Mouse (Mus musculus) spleen, adult 2 months (tissue): Measurements from ENCODE around the gene Psme2b. TPM values are rescaled to one million over a fixed set of nuclear protein-coding genes. Genes with fewer than 3 reads are reported as not detected.
"Not testable (repeated sequence)": the region's sequence is repeated elsewhere in the genome, so short reads cannot be mapped to it uniquely, and the experiment has no call there.

ENCODE experiments used
- DNase-seq, 2 experiments: peaks; one replicate each; pipeline versions ENCODE4 v3.0.0 to v3.0.0-alpha.2; 2012 to 2021; ENCODE audit warnings: low spot score in 2 of 2, low read depth in 1 of 2
- H3K27ac ChIP-seq: fragments of 200-500 bp; 2 replicates; pipeline ENCODE4 v1.5.1; 2012; ENCODE audit warnings: low read length, inconsistent platforms; ENCODE audit not compliant: insufficient read depth
- H3K27me3 ChIP-seq: fragments of 200-500 bp; 2 replicates; pipeline ENCODE4 v1.6.1; 2012; ENCODE audit warnings: mild to moderate bottlenecking, moderate library complexity, low read length, inconsistent platforms; ENCODE audit not compliant: control insufficient read depth, insufficient read depth
- H3K36me3 ChIP-seq: fragments of 200-500 bp; 2 replicates; pipeline ENCODE4 v1.6.1; 2012; ENCODE audit warnings: mild to moderate bottlenecking, low read length, inconsistent platforms; ENCODE audit not compliant: control insufficient read depth, insufficient read depth
- H3K4me1 ChIP-seq: fragments of 200-500 bp; 2 replicates; pipeline ENCODE4 v1.6.1; 2011; ENCODE audit warnings: inconsistent platforms; ENCODE audit not compliant: control insufficient read depth, insufficient read depth, insufficient read length
- H3K4me3 ChIP-seq: fragments of 200-500 bp; 2 replicates; pipeline ENCODE4 v1.5.1; 2011; ENCODE audit warnings: mild to moderate bottlenecking, inconsistent platforms; ENCODE audit not compliant: insufficient read depth, insufficient read length; ENCODE audit errors: extremely low read depth
- WGBS: fragments of 180-500 bp; shearing (Covaris S2); methylation state at CpG from one replicate; pipeline ENCODE4 v1.1.7; 2018; 5-methylcytosine and 5-hydroxymethylcytosine counted together
- polyA plus RNA-seq: library from polyadenylated mRNA; depleted of rRNA; stranded (reverse); fragments of >200 nt; gene quantifications from 2 replicates; pipeline ENCODE4 v1.2.3, GENCODE M21; 2012; rRNA removed

Psme2b gene
- polyA plus RNA-seq, result 8.3 and 12.9 TPM in 2 replicates

DNA sequence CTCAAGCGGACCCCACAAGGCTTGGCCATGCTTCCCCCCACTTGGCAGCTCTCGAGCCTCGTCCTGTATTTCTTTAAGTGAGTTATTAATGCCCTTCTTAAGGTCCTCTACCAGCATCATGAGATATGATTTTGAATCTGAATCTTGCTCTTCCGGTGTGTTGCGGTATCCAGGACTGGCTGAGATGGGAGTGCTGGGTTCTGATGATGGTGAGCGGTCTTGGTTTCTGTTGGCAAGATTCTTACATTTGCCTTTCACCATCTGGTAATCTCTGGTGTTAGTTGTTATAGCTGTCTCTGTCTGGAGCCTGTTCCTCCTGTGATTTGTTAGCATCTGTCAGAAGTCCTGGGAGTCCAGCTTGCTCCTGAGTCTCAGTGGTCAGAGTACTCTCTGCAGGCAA, at the start of gene Psme2b:
Gene Psme2b (minus strand): TSS at position 101 of the 400 bp plus-strand sequence.
- not testable (repeated sequence) for H3K4me1 ChIP-seq, H3K27ac ChIP-seq, DNase-seq, H3K4me3 ChIP-seq, H3K27me3 ChIP-seq, H3K36me3 ChIP-seq
- 89% methylated on average over 6 of the region's 6 CpGs for WGBS

DNA sequence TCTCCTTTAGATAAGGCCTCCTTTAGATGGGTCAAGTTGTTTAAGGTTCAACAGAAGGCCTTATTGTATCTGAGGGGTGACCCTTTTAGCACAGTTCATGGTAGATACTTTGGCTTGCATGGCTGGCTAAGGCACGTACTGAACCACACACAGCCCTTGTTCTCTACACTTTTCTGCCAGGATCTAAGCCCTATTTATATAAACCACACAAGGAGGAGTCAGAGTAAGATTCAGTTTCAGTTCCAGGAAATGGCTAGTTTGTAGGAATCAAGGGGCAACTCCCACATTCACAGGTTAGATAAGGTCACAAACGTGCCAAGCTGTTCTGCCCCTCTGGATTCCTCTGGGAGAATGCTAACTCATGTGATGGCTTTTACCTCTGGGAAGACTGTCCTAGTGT, 48.0 kb upstream of the Psme2b start, which contains the start of gene Tgtp1:
Gene Tgtp1 (minus strand): TSS at position 155 of the 400 bp plus-strand sequence.
- H3K4me3 ChIP-seq, DNase-seq, H3K36me3 ChIP-seq, H3K27me3 ChIP-seq: not testable (repeated sequence)
- 8% methylated on average over 2 of the region's 2 CpGs for WGBS
- Histone ChIP-seq H3K4me1 (peaks cover 18% of the 10 kb centered on the region), H3K27ac (peak within 1 kb of the TSS; percentile 59; the same call in 1 of the 2 replicates)

- WGBS, result 73% methylated on average over 10 of the region's 10 CpGs
- H3K27ac ChIP-seq, H3K36me3 ChIP-seq, DNase-seq, H3K4me3 ChIP-seq, H3K27me3 ChIP-seq: not testable (repeated sequence)
- peaks cover 18% of the 10 kb centered on the region for H3K4me1 ChIP-seq
Measured at GRCm38 (mm10) chr11:48993296-48993695, 47.3 kb upstream of the Psme2b start.

DNA sequence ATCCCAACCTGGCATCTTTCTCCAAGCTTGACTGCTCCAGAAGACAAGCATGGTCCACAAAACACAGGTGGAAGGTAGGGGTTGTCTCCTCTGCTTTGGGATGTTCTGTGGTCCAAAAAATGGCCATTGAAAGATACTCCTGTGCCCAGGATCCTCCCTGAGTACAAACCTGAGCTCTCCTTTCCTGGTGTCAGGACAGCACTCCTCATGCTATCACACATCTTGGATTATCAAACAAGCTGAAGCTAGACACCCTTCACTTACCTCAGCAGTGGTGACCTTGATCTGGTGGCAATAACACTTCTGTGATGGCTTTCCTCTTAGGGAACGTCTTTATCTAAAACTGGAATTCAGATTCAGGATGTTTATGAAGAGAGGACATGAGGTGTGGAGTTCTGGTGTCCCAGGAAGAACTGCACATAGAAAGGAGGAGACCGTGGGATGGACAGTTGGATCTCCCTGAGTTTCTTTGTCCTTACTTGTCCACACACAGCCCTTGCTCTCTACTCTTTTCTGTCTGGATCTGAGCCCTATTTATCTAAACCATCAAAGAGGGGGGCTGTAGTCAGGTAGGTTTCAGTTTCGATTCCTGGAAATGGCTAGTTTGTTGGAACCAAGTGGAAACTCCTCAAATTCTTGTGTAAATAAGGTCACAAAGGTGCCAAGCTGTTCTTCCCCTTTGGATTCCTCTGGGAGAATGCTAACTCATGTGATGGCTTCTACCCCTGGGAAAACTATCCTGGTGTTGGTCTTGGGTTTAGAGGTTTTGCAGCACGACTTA, 45.9 kb upstream of the Psme2b start, which contains the start of gene Gm12185:
Gene Gm12185 (minus strand): TSS at position 487 of the 781 bp plus-strand sequence.
- H3K4me1 ChIP-seq, result peaks cover 18% of the 10 kb centered on the region
- not testable (repeated sequence) for DNase-seq

GRCm38 (mm10) chr11:48989981-48990380, 44.0 kb upstream of the Psme2b start:
- H3K27me3 ChIP-seq, H3K27ac ChIP-seq, DNase-seq, H3K36me3 ChIP-seq, H3K4me3 ChIP-seq: not testable (repeated sequence)
- H3K4me1 ChIP-seq, result peaks cover 18% of the 10 kb centered on the region
- 29% methylated on average over 2 of the region's 2 CpGs for WGBS

More for the DNA sequence above, 45.9 kb upstream of the Psme2b start, which contains the start of gene Gm12185:
- WGBS, result 28% methylated on average over 4 of the region's 4 CpGs
- H3K4me3 ChIP-seq, result peak within 1 kb of the TSS; percentile 23; the same call in 1 of the 2 replicates
- not testable (repeated sequence) for H3K27me3 ChIP-seq, H3K36me3 ChIP-seq
- peak within 1 kb of the TSS; percentile 37; the same call in 1 of the 2 replicates for H3K27ac ChIP-seq

- not testable (repeated sequence) for H3K4me3 ChIP-seq, H3K4me1 ChIP-seq, DNase-seq, H3K27me3 ChIP-seq, H3K36me3 ChIP-seq
- 26% methylated on average over 2 of the region's 3 CpGs for WGBS
- H3K27ac ChIP-seq, result peak overlapping the region; percentile 45; the same call in 1 of the 2 replicates
Measured at GRCm38 (mm10) chr11:48988219-48988618, 42.2 kb upstream of the Psme2b start.

GRCm38 (mm10) chr11:48982848-48983247, 36.9 kb upstream of the Psme2b start:
- H3K4me3 ChIP-seq, H3K36me3 ChIP-seq, H3K4me1 ChIP-seq, H3K27ac ChIP-seq, H3K27me3 ChIP-seq, DNase-seq: not testable (repeated sequence)
- no CpG with 5 or more reads among the region's 3 CpGs for WGBS

GRCm38 (mm10) chr11:48980052-48980451, 34.1 kb upstream of the Psme2b start:
- H3K4me1 ChIP-seq, H3K27me3 ChIP-seq, DNase-seq, H3K27ac ChIP-seq, H3K4me3 ChIP-seq, H3K36me3 ChIP-seq: not testable (repeated sequence)
- WGBS, result no CpG with 5 or more reads among the region's 5 CpGs

GRCm38 (mm10) chr11:48979251-48979650, 33.3 kb upstream of the Psme2b start, which contains the start of gene 9930111J21Rik1:
Gene 9930111J21Rik1 (minus strand): TSS chr11:48979398.
- H3K4me3 ChIP-seq, DNase-seq, H3K36me3 ChIP-seq, H3K4me1 ChIP-seq, H3K27me3 ChIP-seq: not testable (repeated sequence)
- H3K27ac ChIP-seq, result peak within 1 kb of the TSS; percentile 70
- WGBS, result no CpG with 5 or more reads among the region's 3 CpGs

DNA sequence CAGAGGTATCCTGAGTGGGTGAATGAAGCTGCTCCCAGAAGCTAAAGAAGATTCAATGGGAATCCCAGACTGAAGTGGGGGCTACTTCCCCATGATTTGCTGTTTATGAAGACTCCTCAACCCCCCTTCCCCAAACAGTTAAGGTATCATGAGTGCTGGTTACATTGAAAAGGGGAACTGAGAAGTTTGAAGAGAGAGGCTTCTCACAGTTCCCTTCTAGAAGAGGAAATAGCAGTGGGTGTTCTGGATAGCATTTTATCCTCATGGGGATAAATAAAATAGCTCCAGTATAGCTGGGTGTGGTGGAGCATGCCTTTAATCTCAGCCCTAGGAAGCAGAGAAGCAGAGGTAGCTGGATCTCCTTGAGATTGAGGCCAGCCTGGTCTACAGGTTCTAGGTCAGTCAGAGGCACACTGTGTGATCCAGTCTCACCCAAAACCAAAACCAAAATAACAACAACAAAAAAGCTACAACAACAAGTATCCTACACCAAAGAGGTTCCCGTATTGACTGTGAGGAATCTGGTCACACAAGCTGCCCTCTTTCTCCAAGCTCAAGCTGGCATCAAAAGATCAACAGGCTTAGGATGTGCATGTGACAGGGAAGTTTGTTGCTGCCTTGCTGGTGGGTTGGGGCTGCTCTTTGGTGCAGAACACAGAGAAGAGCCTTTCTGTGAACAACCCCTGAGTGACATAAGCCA, 32.4 kb upstream of the Psme2b start, which contains the start of gene Olfr56:
Gene Olfr56 (plus strand): TSS at position 650 of the 700 bp plus-strand sequence.
- not testable (repeated sequence) for H3K4me3 ChIP-seq, DNase-seq, H3K36me3 ChIP-seq, H3K27me3 ChIP-seq, H3K4me1 ChIP-seq
- WGBS, result no CpG with 5 or more reads among the region's 1 CpGs
- H3K27ac ChIP-seq, result peak within 1 kb of the TSS; percentile 70
